Mouse (Mus musculus) thymus, adult 18-20 months (tissue): Measurements from ENCODE around the gene Gstp1.
"Not testable (repeated sequence)": the region's sequence is repeated elsewhere in the genome, so short reads cannot be mapped to it uniquely, and the experiment has no call there.

Source experiments
- DNase-seq, 2 experiments: peaks; one replicate each; pipeline ENCODE4 v3.0.0; 2022; ENCODE audit warnings: mixed read lengths in 2 of 2

The Gstp1 gene

DNA sequence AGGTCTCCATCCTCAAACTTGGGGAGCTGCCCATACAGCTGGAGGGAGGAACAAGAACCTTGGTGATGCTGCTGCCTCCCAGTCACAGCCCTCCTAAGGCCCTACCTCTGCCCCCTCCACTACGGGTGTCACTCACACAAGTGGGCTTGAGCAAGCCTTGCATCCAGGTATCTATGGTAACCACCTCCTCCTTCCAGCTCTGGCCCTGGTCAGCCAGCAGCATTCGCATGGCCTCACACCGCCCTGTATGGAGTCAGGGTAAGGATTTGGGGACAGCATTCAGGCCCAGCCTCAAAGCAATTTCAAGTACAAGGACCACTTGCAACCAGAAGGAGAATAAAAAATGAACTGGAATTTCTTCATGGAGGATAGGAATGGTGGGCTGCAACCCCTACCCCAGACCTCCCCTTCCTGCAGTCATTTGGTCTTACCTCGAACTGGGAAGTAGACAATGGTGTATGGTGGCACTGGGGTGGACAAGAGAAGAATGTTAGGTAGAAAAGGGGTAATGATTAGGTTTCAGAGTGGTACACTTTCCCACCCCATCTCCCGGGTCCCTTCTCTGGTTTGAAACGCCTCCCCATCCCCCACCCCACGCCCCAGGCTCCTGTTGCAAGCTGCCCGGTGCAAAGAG lies 514 bp downstream of the Gstp1 start:
- DNase-seq = not testable (repeated sequence)

DNA sequence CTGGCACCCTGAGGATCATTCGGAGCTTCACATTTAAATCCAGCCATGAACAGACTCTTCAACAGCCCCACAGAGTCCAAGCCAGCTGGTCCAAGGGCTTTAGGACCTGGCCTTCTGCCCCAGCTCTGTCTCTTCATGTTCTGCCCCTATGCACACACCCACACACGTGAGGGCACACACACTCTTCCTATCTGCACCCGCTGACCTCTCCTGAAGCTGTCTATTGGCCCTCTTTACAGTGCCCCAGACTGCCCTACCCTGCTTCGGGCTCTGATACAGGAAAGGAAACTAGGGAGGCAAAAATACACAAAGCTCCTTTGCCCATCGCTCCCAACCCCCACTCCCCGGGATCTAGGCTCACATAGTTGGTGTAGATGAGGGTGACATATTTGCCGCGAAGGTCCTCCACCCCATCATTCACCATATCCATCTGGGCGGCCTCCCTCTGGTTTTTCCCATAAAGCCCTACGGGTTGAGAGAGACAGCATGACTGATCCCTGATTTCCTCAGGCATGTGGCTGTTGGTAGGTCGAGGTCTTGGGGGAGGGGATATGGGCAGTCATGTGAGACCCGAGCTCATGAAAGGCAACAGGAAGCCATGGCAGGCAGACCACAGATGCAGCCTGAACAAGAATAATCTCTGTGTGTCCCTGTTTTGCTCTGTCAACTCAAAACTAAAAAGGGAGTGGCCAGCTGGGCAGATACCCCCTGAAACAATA lies 1.3 kb downstream of the Gstp1 start:
- DNase-seq = no peak

DNA sequence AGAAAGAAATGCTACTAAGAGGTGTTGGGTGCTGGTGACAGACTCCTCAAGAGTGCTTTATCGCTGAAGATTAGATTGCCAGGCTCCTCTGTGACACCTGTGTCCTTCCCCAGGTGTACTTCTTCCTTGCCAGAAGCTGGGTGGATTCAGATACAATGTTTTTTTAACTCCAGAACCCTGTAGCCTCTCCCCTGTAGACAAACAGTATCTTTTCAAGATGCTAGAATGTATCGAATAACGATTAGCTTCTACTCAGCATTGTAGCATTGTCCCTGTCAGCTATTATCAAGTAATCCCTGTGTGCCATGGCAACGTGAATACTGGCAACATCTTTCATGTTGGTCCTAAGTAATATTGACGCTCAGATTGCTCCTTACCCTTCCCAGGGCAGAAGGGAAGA lies 4.0 kb downstream of the Gstp1 start:
- no peak for DNase-seq

DNA sequence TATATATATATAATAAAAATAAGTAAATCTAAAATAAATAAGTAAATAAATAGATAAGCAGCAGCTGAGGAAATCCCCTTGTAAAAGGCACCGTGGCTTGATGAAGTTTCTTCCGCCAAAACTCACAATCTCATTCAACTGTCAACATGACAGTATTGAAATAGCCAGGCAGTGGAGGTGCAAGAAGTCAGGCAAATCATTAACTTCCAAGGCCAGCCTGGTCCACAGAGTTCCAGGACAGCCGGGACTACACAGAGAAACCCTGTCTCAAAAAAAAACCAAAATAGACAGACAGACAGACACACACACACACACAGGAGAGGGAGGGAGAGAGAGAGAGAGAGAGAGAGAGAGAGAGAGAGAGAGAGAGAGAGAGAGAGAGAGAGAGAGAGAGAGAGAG lies 4.5 kb downstream of the Gstp1 start:
- no peak for DNase-seq

DNA sequence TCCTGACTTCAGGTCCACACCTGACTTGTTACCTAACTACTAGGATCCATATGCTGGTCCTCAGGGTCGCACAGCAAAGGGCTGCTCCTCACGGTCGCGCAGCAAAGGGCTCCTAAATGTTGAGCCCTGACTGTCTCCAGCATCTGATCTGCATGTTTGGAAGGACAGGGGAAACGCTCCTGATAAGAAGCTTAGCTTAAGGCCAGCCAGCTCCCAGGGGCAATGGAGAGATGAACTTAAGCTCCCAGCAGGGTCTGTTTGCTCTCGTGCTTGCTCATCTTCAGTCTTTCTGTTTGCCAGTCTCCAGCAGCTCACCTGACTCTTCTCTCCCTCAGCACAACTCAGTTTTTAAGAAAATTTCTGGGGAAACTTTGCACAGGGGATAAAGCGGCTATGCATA lies 5.1 kb downstream of the Gstp1 start:
- no peak for DNase-seq

DNA sequence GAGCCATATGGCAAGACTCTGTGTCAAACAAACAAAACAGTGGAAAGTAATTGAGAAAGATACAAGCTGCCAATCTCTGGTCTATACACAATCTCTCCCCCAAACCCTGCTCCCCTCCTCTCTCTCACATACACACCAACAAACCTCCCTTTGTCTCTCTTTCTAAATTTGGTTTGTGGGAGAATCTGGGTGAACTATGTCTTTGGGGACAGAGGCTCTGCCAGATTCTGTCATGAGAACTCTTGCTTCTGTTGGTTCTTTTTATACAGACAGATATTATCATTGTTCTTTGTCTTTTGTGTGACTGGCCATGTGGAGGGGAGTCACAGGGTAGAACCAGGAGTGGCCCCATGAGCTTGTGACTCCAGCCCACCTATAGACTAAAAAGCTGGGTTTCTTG lies 10.2 kb downstream of the Gstp1 start:
- DNase-seq = no peak

DNA sequence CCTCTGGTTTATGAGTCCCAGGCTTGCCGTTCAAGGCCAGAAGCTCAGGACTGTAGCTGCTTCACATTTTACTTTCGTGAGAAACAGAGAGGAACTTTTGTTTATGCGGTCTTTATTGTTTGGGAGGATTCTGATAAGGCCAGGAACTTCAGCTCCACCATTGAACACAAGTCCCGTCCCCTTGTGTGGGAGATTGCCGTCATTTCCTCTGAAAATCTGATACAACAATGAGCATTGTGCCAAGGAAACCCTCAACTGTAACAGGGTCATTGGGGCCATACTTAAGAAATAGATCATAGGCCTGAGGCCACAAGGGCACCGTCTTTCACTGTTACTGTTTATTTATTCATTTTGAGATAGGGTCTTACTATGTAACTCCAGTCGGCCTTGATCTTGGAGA lies 14.6 kb downstream of the Gstp1 start:
- DNase-seq = no peak

DNA sequence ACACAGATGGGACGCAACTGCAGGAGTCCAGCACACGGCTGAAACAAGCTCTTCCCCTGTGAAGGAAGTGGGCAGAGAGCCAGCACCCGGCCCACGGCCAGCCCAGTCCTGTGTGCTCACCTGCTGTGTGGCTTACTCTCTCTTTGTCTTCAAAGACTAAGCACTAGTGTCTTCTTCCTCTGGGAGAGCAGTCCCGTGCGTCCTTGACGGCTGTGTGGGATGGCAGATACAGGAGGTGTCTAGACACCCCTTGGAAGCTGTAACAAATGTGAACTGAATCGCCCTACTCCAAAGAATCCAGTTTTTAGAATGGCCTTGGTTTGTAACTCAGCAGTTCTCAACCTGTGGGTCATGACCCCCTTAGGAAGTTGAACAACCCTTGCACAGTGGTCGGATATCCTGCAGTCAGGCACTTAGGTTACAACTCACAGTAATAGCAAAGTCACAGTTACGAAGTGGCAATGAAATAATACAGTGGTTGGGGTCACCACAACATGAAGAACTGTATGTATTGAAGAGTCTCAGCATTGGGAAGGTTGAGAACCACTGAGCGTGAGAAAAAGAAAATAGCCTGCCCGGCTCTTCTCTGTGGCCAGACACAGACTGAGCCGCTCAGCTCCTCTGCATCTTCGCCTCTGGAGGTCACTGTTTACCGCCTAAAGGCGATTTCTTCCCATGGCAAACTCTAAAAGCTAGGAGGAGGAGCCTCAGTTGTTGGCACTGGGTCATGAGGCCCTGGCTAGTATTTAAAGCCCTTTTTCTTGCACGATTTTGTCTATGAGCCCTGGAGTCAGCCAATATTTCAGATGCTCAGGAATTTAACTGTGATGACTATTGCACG lies 18.8 kb downstream of the Gstp1 start:
- no peak for DNase-seq

DNA sequence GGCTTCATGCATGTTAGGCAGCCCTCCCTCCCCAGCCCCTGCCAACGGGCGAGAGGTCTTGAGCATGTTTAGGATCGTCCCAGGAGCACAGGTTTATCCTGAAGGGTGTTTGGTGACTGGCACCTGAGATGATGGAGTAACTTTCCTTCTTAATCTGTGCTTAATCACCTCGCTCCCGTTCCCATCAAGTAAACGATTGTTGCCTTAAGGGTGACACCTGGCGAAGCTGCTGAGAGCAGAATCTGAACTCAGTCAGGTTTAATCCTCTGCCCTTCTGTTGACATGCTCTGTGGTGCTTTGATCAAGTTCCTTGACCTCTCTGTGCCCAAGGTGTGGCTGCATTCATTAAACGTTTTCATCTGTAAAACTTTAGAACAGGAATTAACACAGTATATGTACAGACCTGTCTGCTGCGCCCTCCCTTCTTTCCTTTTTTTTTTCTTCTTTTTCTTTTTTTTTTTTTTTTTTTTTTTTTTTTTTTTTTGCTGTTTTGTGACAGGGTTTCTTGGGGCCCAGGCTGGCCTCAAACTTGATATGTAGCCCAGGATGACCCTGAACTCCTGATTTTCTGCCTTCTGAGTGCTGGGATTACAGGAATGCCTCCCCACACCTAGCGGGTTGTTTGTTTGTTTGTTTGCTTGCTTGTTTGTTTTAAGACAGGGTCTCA lies 19.7 kb downstream of the Gstp1 start:
- no peak for DNase-seq

DNA sequence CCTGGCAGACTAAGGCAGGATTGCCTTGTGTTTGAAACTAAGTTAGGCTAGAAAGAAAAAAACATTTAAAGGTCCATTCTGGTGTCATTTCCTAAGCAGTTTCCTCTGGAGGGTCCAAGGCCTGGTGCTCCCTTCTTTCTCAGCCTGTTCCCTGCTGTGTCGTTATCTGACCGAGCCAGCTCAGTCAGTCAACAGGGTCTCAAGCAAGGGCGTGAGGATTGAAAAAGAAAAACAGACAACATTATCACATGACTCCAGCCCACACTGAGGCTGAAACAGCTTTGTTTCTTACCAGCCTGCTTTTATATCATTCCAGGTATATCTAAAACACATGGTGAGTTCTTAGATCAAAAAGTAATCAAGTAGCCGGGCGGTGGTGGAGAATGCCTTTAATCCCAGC lies 22.1 kb downstream of the Gstp1 start:
- DNase-seq = no peak

DNA sequence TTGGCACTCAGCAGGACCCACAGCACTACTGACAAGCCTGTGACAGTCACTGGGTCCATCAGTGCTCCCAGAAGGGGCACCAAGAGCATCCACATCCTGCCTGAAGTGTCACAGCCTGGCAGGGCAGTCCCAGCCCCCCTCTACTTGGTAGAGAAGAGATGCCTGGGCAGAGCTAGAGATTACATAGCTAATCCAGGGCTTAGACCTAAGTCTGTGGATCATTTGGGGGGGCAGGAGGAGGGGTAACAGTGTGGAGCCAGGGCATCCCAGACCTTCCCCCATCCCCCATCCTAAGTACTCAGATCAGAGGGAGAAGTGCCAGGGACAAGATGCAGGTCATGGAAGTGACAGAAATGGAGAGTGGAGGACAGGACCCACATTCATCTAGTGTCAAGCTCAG lies 23.0 kb downstream of the Gstp1 start:
- DNase-seq = no peak

DNA sequence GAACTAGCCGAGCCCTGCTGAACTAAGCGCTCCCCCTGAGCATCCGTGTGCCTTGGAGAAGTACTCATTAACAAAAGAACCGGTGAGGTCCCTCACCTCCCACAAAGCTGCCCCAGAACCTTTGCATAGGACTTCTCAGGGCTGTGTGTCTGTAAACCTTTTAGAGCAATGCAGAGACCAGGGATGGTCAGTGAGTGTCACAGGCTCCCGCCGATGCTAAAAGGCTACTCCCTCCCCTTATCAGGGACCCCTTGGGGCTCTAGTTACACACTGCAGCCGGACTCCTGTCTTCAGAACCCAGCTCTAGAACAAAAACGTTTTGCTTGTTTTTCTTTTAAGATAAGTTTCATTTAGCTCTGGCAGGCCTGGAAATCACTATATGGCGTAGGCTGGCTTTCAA lies 24.7 kb downstream of the Gstp1 start:
- DNase-seq = no peak

DNA sequence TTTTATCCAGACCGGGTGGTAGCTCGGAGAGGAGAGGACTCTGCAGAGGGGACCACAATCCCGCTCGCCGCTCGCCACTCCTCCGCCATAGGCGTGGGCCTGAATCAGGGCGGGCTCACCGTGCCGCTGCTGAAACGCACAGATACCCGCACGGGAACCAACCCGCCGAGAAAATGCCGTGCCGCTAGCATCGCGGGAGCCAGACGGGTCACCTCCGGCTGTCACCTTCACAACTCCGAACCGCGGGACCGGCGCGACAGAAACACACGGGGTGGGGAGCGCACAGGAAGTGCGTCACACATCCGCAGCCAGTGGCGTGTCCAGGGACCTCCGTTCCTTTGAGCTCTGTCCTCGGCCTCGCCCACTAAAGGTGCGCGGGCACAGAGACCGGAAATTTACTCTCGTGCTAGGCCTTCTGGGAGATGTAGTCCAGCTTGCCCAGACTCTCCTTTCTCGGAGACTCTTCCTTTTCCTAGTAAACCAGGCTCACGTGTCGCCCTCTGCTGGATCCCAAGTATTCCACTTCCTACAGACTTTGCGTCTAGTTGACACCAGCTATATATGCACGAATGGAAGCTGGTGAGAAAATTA lies 25.3 kb downstream of the Gstp1 start, which contains the start of gene Ndufv1:
Ndufv1 (minus strand) TSS at position 375 of the 591 bp plus-strand sequence.
- peak; percentile 96 to 98 for DNase-seq

DNA sequence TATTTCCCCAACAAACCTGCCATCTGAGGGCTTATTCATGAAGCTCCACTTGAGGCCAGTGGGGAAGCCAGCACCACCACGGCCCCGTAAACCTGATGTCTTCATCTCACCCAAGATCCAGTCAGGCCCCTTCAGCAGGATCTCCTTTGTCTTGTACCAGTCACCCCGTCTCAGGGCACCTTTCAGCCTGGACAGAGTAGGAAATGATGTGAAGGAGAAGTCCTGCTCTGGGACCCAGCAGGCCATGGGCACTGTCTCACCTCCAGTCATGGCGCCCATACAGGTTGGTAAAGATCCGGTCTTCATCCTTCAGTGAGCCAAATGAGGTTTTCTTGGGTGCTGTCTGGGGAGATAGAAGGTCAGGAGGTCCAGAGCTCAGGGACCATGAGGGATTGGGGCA lies 26.7 kb downstream of the Gstp1 start:
- DNase-seq = no peak

DNA sequence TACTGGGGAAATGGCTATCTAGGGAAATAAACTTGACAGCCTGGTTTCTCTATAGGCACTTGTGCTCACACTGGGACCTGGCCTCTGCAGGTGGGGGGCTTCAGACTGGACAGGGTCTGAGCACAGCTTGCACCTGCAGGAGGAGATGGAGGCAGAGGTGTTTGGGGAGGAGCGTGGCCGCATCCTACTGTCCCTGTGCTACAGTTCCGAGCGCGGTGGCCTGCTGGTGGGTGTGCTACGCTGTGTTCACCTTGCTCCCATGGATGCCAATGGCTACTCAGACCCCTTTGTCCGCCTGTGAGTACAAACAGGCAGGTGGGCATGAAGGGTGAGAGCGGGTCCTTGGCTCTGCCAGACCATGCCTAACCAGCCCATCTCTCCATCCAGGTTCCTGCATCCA lies 31.8 kb downstream of the Gstp1 start:
- no peak for DNase-seq

DNA sequence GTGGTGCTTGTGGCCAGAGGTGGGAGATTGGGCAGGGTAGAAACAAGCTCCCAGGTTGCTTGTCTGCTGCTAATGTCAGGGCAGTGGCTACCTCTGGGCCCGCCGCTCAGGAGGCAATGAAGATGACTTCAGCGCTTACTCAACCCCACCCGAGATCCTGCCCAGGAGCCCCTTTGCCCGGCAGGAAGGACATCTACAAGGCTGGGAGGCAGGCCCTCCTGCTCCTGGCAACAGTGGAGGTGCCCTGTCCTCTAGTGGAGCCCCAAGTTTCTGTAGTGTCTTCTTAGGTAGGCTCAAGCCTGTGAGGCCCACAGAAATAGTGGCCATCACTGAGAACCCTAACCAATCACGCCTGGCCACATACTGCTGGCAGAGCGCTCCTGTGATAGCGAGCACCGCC lies 32.7 kb downstream of the Gstp1 start:
- DNase-seq = no peak

DNA sequence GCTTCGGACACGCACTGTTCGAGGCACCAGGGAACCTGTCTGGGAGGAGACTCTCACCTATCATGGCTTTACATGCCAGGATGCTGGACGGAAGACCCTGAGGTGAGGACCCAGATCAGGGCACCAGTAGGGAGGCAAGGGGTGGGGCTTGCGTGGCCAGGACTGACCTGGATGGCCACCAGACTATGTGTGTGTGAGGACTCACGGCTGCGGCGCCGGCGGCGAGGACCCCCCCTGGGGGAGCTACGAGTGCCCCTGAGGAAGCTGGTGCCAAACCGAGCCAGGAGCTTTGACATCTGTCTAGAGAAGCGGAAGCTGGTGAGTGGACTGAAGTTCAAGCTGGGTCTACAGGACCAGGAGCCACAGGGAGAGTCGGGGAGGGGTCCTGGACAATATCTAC lies 33.5 kb downstream of the Gstp1 start:
- no peak for DNase-seq

DNA sequence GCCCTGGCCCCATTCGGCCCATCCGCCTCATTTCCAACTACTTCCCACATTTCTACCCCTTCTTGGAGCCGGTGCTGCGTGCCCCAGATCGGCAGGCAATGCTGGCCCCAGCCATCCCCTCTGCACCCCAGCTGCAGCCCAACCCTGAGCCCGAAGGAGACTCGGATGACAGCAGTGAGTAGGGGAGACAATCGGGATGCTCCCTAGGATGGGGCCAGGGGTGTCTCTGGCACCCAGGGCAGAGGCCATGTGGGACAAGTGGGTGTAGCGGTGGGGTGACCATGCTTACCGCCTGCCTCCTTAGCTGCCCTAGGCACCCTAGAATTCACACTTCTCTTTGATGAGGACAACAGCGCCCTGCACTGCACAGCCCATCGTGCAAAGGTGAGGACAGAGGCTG lies 34.1 kb downstream of the Gstp1 start:
- DNase-seq = no peak

DNA sequence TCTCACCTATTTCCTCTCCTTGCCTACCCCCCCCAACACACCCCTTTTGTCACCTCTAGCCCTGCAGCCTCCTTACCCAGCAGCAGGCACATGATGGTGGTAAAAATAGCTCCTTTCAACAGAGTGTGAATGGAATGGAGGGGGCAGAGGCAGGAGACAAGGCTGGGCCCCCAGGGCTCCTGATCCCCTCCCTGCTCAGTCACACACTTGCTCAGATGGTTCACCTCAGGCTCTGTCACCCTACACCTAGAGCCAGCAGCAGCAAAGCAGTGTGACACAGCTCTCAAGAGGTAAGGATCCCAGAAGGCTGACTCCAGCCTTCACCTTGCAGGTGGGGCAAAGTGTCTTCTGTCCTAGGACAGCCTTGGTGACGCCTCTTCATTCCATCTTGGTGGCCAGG lies 34.7 kb downstream of the Gstp1 start, which contains the start of gene Doc2g:
Doc2g (plus strand) TSS at position 202 of the 400 bp plus-strand sequence.
- no peak for DNase-seq

DNA sequence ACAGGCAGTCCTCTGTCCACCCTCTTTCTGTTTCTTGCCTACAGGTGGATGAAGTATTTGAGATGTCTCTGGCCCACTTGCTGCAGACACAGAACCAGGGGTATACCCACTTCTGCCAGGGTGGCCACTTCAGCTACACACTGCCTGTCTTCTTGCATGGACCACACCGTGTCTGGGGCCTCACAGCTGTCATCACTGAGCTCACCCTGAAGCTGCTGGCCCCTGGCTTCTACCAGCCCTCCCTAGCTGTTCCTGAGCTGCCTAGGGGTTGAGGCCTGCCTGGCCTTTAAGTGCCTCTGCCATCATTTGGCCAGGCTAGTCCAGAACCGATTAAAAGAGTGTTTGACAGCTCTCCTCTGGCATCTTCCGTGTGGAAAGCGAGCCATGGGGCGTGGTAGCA lies 36.0 kb downstream of the Gstp1 start:
- no peak for DNase-seq

DNA sequence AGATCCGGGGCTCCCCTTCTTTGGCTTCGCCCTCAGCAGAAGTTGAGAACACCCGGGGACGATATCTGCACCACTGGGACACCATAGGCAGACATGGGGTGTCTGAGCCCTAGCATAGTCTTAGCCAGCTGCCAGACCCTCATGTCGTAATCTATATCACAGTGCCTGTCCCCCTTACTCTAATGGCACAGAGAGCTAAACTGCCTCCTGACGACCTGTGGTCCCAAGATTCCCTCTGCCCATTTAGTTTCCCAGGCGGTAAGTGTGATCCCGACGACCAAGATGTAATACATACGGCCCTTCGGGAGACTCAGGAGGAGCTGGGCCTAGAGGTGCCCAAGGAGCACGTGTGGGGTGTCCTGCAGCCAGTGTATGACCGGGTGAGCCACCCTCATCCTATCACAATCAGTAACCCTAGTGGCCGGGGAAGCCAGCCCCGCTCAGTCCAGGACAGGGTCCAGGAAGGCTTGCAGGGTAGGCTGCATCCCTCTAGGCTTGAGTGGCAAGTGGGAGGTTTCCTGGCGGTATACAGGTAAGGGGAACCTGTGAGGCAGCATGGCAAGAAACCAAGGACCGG lies 36.7 kb downstream of the Gstp1 start:
- no peak for DNase-seq

DNA sequence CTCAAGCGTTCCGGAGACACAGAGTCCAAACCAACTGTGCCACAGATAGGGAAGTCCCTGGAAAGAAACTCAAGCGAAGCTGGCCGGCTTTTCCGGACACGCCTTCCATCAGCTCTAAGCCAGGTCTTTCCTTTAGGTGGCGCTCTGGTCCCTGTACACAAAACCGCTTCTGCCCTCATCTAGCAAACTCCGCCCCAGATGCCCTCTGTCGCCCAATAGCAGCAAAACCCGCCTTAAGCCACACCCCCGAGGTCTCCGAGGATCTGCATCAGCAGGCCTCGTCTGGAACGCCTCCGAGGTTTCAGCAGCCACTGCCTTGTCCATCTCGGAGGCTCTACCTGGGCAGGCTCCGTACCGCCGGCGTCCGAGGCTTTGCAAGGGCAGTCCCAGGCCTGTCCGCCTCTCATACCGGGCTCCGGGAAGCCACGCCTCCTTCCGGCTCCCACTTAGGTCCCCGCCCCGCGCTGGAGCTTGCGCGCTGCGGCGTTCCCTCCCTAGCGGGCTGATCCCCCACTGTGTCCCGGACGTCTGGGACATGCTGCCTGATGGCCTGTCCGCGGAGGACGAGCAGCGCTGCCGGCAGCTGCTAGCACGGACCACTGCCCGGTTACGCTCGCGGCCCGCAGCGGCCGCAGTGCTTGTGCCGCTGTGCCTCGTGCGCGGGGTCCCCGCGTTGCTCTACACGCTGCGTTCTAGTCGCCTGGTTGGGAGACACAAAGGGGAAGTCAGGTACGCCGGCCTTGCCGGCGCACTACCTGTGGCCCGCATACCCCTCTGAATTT lies 37.5 kb downstream of the Gstp1 start, which contains the start of the genes Nudt8 and Gm49405:
Nudt8 (plus strand) TSS at position 462 of the 782 bp plus-strand sequence.
Gm49405 (plus strand) TSS at position 508 of the 782 bp plus-strand sequence.
- peak; percentile 90 to 95 for DNase-seq
